Mouse (Mus musculus) gastrocnemius, adult 2 months (tissue): ENCODE data around the gene Il12rb1. TPM values are rescaled to one million over a fixed set of nuclear protein-coding genes. Genes with fewer than 3 reads are reported as not detected.
A peak's percentile ranks its signal among the peaks of the same experiment; 100 is the strongest.

Experiments used
- DNase-seq: peaks from one replicate; pipeline ENCODE4 v3.0.0; 2022
- H3K27ac ChIP-seq: fragments of 200-600 bp; 2 replicates; pipeline ENCODE4 v1.8.1; 2022; ENCODE audit warnings: mild to moderate bottlenecking
- H3K4me3 ChIP-seq: fragments of 200-600 bp; 2 replicates; pipeline ENCODE4 v1.8.1; 2022; ENCODE audit warnings: mild to moderate bottlenecking, moderate library complexity
- CTCF ChIP-seq: fragments of 200-600 bp; IDR thresholded peaks from 2 replicates; pipeline ENCODE4 v1.8.1; 2022; ENCODE audit warnings: antibody characterized with exemption, mild to moderate bottlenecking, moderate library complexity
- intact Hi-C: fragments of 180-260 bp; cut with DNase I; formaldehyde crosslinking; loops from one replicate; pipeline ENCODE4 v1.15.1; 2025
- total RNA-seq, 2 experiments: library from RNA; stranded (reverse); gene quantifications; 2 replicates each; pipeline ENCODE4 v1.2.3; 2021

Gene Il12rb1
- total RNA-seq, 2 experiments from 2014 or later = not detected

DNA sequence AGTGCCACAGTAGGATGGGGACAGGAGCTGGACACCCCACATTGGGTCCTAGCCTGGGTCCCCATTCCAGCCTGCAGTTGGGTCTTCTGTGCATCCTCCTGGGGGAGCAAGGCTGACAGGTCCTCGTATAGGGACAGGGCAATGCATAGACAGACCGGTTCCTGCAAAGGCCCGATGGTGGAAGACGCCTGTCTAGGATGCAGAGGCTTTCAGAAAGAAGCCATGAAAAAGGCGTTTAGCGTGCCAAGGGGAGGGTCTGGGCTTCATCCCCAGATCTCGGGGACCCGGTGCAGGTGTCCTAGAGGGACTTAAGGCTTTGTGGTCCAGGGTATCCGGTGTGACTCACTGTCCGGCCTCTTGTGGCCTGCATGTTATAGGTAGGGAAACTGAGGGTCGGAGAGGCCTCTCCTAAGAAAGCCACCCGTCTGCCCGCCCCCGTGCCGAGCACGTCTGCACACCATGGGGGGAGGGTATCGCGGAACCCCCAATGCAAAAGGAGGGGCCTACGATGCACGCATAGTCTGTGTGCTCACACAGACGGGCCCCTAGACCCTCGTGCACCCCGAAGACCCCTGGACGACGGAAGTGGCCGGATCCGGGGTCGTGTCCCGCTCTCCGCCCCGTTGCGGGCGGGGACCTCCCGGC lies 32.3 kb upstream of the Il12rb1 start:
- peak overlapping the region; percentile 94 for H3K27ac ChIP-seq
- H3K4me3 ChIP-seq = peak overlapping the region; percentile 89
- intact Hi-C loops = no loop called here
- DNase-seq = no peak
- no peak for TF ChIP-seq CTCF

DNA sequence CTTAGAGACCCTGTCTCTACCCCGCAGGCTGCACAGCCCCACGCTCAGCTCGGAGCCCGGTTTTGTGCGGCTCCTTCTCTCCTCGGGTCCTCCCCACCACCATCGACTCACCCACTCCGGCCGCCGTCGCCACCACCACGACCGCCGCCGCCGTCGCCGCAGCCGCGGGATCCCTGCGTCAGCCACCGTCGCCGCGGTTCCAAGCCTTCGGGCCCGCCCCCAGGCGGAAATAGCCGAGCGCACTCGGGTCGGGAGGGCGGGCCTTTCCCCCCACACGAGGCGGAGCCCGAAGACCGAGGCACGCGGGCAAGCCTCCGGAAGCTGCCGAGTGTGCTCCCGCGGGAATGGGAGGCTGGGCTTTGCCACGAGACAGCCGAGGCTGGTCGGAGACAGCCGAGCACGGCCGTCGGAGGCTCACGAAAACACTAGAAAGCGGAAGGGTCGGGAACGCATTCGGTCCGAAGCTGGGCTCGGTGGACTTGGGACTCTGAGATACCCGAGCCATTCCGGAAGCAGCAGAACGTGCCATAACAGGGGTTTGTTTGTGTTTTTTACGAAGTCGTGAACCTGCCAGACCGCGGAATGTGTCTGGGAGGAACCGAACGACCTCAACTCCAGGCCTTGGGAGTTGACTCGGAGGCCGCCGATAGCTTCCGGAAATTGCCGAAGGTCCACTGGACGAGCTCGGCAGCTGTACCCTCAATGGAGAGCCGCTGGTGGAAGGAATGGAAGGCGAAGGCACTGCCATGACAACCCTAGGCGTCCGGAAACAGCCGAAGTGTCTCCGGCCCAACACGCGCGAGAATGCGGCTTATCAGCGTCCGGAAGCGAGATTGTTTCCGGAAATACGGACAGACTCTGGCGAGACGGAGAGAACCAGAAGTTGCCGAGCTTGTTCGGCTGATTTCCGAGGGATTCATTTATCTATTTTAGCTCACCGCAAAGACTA lies 31.5 kb upstream of the Il12rb1 start, which contains the start of gene Pik3r2:
Gene Pik3r2 (minus strand): TSS at position 218 of the 949 bp plus-strand sequence.
- DNase-seq = peak; percentile 99
- peak within 1 kb of the TSS; percentile 89 for H3K4me3 ChIP-seq
- intact Hi-C loops = no loop called here
- H3K27ac ChIP-seq = peak within 1 kb of the TSS; percentile 94
- peak; percentile 56 for TF ChIP-seq CTCF

DNA sequence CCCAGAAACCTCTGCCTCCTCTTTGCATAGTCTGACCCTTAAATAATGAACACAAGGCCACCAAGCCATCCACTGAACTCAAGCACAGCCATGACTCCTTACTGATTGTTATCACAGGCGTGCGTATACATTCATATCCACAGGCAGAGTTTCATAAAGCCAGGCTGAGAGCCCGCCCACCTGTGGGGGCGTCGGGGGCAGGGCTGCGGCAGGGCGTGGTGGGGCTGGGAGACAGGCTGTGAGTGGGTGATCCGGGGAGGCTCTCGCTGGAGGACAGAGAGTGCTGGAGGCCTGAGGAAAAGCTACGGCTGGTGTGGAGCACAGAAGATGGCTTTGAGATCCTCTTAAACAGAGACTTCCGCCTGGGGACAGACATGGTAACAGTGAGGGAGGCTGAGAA lies 28.2 kb upstream of the Il12rb1 start:
- intact Hi-C loops = no loop called here
- H3K4me3 ChIP-seq = no peak overlapping the region
- no peak for DNase-seq
- no peak overlapping the region for H3K27ac ChIP-seq
- no peak for TF ChIP-seq CTCF

DNA sequence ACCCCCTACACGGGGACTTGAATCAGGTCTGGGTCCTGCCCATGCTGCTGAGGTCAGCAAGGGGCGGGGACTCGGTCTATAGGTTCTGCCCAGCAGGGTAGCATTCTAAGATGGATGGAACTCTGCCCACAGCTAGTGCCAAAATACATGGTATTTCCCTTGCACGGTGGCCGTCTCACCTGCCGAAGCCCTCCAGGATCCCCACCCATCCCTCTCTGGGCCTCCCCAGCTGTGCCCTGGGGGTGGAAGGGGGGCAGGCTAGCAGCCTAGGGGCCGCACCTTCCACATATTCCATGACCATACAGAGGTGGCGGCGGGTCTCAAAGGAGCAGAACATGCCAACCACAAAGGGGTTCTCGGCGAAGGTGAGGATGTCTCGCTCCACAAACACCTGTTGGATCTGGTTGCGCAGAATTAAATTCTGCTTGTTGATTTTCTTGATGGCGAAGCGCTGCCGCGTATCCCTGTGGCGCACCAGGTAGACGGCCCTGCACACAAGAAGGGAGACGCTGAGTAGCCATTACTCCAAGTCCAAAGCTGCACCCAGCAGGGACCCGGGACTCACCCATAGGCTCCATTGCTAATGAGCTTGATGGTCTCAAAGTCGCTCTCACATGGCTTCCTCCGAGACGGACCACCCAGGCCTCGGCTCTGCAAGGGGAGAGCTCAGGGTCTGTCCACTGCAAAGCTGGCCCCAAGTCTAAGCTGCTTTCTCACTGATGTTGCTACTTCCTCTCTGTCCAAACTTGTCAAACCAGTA lies 21.8 kb upstream of the Il12rb1 start:
- intact Hi-C loops = no loop called here
- H3K27ac ChIP-seq = no peak overlapping the region
- DNase-seq = no peak
- no peak for TF ChIP-seq CTCF
- no peak overlapping the region for H3K4me3 ChIP-seq

DNA sequence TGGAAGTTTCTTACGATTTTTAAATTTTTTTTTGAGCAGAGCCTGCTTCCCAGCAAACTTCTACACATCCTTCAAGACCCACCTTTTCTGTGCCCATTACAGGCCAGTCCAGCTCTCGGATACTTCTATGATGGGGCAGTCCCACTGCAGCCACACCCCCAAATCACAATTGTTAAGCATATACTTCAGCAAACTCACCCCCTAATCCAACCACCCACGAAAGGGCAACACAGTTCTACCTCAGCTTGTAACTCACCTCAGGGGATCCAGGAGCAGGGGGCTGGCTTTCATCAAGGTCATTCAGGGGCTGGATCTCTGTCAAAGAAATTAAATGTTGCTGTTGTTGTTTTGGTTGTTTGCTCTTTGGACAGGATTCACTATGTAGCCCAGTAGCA lies 21.2 kb upstream of the Il12rb1 start:
- TF ChIP-seq CTCF = no peak
- no peak for DNase-seq
- intact Hi-C loops = no loop called here
- Histone ChIP-seq H3K27ac (no peak overlapping the region), H3K4me3 (no peak overlapping the region)

DNA sequence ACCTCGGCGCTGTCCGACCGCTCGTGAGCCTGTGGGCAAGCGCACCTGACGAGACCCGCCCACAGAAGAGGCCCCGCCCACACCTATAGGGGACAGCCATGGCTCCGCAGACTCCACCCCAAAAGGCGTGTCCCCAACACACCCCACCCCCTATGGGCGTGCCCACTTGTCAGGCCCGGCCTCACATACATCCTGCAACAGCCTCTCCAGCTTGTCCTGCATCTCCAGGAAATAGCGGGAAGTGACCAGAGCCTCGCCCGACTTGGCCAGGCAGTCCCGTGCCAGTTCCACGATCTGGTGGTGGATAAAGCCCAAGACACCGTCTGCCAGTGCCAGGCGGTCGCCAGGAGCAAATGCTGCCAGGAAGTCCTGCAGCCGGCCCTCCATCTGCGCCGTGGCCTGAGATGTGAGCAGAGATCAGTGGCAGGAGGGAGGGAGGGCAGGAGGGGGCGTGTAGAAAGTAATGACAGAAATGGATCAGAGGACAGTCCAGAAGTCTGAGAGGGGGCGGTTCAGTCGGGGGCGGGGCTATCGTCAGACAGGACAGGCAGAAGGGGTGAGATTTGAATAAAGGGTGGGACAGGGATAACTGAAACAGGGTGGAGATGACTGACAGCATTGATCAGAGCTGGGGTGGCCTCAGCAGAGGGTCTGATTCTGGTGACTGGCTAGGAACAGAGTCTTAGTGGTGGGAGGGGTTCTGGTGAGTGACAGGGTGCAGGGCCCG lies 20.1 kb upstream of the Il12rb1 start:
- intact Hi-C loops = no loop called here
- Histone ChIP-seq H3K27ac (no peak overlapping the region), H3K4me3 (no peak overlapping the region)
- TF ChIP-seq CTCF = no peak
- no peak for DNase-seq

DNA sequence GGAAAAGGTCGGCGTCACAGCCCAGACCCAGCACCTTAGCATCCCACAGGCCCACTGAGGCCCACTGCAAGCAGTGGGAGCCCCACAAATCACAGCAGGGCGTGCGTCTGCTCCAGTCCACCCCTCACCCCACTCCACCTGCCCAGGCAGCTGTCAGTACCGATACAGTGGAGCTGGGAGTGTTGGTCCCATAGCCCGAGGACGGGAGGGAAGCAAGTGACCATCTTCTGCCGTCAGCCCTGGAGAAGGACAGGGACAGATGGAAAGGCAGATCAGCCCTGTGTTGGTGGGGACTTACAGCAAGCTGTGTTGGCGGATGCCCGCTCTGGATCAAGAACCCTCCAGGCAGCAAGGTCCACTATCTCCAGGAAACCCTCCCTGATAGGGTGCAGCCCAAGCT lies 19.2 kb upstream of the Il12rb1 start:
- Histone ChIP-seq H3K4me3 (peak overlapping the region; percentile 5; the same call in 1 of the 2 replicates), H3K27ac (no peak overlapping the region)
- no peak for TF ChIP-seq CTCF
- intact Hi-C loops = no loop called here
- no peak for DNase-seq

DNA sequence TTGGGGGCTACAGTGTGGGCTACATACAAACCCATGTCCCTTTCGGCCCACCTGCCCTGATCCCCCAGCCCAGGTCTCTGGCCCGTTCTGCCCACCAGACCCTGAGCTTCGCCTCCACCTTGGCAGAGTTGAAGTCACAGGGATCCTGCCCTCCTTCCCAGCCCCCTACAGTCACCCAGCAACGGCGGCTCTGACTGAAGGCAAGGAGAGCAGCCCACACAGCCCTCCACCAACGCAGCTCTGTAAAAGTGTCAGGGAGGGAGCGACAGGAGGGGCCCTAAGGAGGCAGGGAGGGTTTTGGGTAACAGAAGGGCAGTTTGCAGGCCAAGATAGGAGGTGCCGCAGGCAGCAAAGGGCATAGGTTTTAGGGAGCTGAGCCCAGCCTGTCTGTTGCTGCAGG lies 17.4 kb upstream of the Il12rb1 start:
- TF ChIP-seq CTCF = no peak
- Histone ChIP-seq H3K27ac (no peak overlapping the region), H3K4me3 (peak overlapping the region; percentile 83)
- no peak for DNase-seq
- intact Hi-C loops = no loop called here

DNA sequence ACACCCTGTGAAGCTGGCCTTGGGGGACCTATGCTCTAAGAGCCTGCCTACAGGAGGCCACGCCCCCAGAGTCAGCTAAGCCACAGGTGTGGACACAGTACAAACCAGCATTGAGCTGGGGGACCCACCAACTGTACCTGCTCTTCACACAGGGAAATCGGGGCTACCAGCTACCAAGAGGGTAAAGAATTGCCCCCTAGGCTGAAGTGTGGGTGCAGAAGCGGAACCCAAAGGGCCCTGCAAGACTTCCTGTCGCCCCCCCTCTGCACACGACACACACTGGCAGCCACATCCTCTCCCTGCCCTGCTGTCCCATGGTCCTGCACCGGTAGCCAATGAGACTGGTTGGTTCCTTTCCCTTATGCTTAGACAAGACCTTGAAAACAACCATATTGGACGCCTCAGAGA lies 17.0 kb upstream of the Il12rb1 start:
- TF ChIP-seq CTCF = no peak
- Histone ChIP-seq H3K27ac (0 out of 2 replicates have a peak overlapping the region, but pooled peaks have one; percentile 86), H3K4me3 (peak overlapping the region; percentile 83)
- no peak for DNase-seq
- intact Hi-C loops = no loop called here

DNA sequence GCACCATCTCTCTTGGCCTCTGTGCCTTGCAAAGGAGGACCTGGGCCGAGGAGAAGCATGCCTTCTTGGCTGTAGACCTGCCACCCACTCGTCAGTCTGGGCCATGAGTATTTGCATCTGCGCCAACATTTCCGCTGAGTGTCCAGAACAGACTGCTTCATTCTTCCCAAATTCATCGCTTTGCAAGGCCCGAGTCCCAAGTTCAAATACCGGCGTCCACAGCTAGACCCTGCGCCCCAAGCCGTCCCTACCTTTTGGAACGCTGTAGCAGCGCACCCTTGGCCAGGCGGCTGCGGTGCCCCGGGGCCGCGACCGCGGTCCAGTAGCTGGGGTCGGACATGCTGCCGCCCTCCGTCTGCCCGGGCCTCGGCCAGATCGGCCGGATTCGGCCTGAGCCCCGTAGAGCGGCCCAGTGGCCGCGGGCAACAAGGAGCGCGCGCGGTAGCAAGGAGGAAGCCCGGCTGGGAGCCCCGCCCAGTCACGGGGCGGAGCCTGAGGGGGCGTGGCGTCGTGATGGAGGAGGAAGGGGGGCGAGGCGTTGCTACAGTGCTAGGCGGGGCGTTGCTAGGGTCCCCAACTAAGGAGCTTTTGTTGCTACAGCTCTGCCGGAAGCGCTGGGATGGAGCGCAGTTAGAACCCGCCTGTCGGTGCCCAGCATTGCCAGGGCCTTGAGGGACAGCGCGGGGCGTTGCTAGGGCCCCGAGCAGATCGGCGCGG lies 16.1 kb upstream of the Il12rb1 start:
- intact Hi-C loops = no loop called here
- no peak for TF ChIP-seq CTCF
- DNase-seq = peak; percentile 97
- H3K27ac ChIP-seq = peak overlapping the region; percentile 86
- H3K4me3 ChIP-seq = peak overlapping the region; percentile 83

DNA sequence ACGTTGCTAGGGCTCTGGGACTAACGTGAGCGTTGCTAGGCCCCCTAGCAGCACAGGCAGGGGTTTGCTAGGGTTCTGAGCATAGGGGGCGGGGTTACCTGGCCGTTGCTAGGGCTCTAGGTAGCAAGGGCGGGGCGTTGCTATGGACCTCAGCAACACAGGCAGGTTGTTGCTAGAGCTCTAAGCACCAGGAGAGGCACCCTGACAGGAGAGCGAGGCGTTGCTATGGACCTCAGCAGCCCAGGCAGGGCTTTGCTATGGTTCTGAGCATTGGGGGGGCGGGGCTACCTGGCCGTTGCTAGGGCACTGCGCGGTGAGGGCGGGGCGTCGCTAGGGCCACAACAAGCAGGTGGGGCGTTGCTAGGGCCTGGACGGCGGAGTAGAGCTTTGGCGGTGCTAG lies 15.5 kb upstream of the Il12rb1 start:
- DNase-seq = no peak
- no peak for TF ChIP-seq CTCF
- intact Hi-C loops = no loop called here
- peak overlapping the region; percentile 59 for H3K27ac ChIP-seq
- peak overlapping the region; percentile 83 for H3K4me3 ChIP-seq
